Mouse (Mus musculus): ENCODE results near the gene Pitpnm2. TPM values are rescaled to one million over a fixed set of nuclear protein-coding genes. Genes with fewer than 3 reads are reported as not detected.
"Not testable (repeated sequence)": the region's sequence is repeated elsewhere in the genome, so short reads cannot be mapped to it uniquely, and the experiment has no call there.

The Pitpnm2 gene
- 54.9 and 61.9 TPM in 2 replicates for polyA plus RNA-seq (2012; rRNA removed)

DNA sequence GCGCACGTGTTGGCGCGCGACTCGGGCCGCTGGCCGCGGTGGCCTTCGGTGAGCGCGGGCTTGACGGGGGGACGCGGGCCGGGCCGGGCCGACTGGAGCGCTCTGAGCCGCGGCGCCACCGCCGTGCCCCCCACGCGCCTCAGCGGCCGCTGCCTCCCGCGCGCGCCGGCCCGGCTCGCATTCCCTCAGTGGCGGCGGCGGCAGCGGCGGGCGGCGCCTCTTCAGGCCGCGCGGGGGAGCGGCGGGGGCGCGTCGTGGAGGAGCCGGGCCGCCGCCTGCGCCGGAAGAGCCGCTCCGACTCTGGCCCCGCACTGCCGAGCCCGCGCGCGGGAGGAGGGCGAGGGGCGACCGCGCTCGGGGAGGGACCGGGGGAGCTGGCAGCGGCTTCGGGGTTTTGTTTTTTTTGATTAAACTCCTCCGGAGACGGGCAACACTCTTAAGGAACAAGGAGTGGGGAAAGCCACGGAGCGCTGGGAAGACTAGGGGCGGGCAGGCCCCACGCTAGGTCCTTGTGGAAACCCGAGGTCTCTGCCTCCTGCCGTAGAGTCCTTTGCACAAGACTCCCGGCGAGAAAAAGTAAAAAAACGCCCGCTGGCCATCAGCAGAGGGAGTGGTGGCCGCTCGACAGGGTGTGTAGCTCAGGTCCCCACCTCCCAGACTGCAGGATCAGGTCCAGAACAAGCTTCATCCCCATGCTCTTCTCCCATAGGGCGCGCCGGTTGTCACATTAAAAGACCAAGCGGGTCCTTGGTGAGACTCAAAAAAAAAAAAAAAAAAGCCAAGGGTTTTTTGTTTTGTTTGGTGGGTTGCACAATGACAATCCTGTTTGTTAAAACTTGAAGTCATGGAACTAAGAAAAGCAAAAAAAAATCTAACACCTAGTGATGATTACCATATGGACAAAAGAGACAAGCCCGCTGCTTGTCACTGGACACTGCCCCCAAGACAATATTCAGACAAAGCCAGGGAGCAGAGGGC is at the start of gene Pitpnm2:
Pitpnm2 (minus strand) TSS at position 147 of the 978 bp plus-strand sequence.
- TF ChIP-seq CTCF (IDR thresholded peaks at IDR 0.05; ENCODE audit: control insufficient read depth, insufficient read depth, insufficient replicate concordance, low read depth, low read length): no peak
- TF ChIP-seq POLR2A (IDR thresholded peaks at IDR 0.05; ENCODE audit: control insufficient read depth, low read depth, low read length): no peak; the same call in 1 of the 2 replicates
- Histone ChIP-seq H3K27ac (ENCODE audit: control insufficient read depth, insufficient read depth, low read depth, low read length) (peak within 1 kb of the TSS; percentile 86), H3K36me3 (ENCODE audit: control insufficient read depth, insufficient read depth, low read length) (no peaks in the 10 kb centered on the region), H3K4me3 (ENCODE audit: control insufficient read depth, low read depth, low read length) (peak within 1 kb of the TSS; percentile 83), H3K27me3 (ENCODE audit: control insufficient read depth, insufficient read depth, low read length) (no peaks in the 10 kb centered on the region), H3K4me1 (ENCODE audit: control insufficient read depth, insufficient read depth, low read length) (peaks cover 11% of the 10 kb centered on the region)

GRCm38 (mm10) chr5:124299307-124299706 is 49.7 kb upstream of the Pitpnm2 start:
- H3K4me1 ChIP-seq (ENCODE audit: control insufficient read depth, insufficient read depth, low read length); H3K27me3 ChIP-seq (ENCODE audit: control insufficient read depth, insufficient read depth, low read length); H3K27ac ChIP-seq (ENCODE audit: control insufficient read depth, insufficient read depth, low read depth, low read length); H3K4me3 ChIP-seq (ENCODE audit: control insufficient read depth, low read depth, low read length); H3K36me3 ChIP-seq (ENCODE audit: control insufficient read depth, insufficient read depth, low read length): not testable (repeated sequence)

GRCm38 (mm10) chr5:124296475-124296874 is 46.9 kb upstream of the Pitpnm2 start:
- TF ChIP-seq POLR2A (IDR thresholded peaks at IDR 0.05; ENCODE audit: control insufficient read depth, low read depth, low read length) (no peak), CTCF (IDR thresholded peaks at IDR 0.05; ENCODE audit: control insufficient read depth, insufficient read depth, insufficient replicate concordance, low read depth, low read length) (no peak)
- Histone ChIP-seq H3K4me3 (ENCODE audit: control insufficient read depth, low read depth, low read length) (no peak overlapping the region), H3K27me3 (ENCODE audit: control insufficient read depth, insufficient read depth, low read length) (no peaks in the 10 kb centered on the region), H3K4me1 (ENCODE audit: control insufficient read depth, insufficient read depth, low read length) (no peaks in the 10 kb centered on the region), H3K36me3 (ENCODE audit: control insufficient read depth, insufficient read depth, low read length) (peaks cover 6% of the 10 kb centered on the region), H3K27ac (ENCODE audit: control insufficient read depth, insufficient read depth, low read depth, low read length) (peak overlapping the region; percentile 70; the same call in 1 of the 2 replicates)

GRCm38 (mm10) chr5:124293967-124294366 is 44.4 kb upstream of the Pitpnm2 start:
- peaks cover 6% of the 10 kb centered on the region; the same call in 1 of the 2 replicates for H3K36me3 ChIP-seq (ENCODE audit: control insufficient read depth, insufficient read depth, low read length)
- TF ChIP-seq POLR2A (IDR thresholded peaks at IDR 0.05; ENCODE audit: control insufficient read depth, low read depth, low read length) (no peak), CTCF (IDR thresholded peaks at IDR 0.05; ENCODE audit: control insufficient read depth, insufficient read depth, insufficient replicate concordance, low read depth, low read length) (no peak)

GRCm38 (mm10) chr5:124290216-124290615 is 40.7 kb upstream of the Pitpnm2 start:
- Histone ChIP-seq H3K27me3 (ENCODE audit: control insufficient read depth, insufficient read depth, low read length) (no peaks in the 10 kb centered on the region), H3K36me3 (ENCODE audit: control insufficient read depth, insufficient read depth, low read length) (peaks cover 4% of the 10 kb centered on the region; the same call in 1 of the 2 replicates)

More at GRCm38 (mm10) chr5:124293967-124294366, 44.4 kb upstream of the Pitpnm2 start:
- Histone ChIP-seq H3K27me3 (ENCODE audit: control insufficient read depth, insufficient read depth, low read length) (no peaks in the 10 kb centered on the region), H3K27ac (ENCODE audit: control insufficient read depth, insufficient read depth, low read depth, low read length) (no peak overlapping the region), H3K4me1 (ENCODE audit: control insufficient read depth, insufficient read depth, low read length) (no peaks in the 10 kb centered on the region), H3K4me3 (ENCODE audit: control insufficient read depth, low read depth, low read length) (no peak overlapping the region)

GRCm38 (mm10) chr5:124287616-124288247 is 38.2 kb upstream of the Pitpnm2 start:
- no peak for TF ChIP-seq POLR2A (IDR thresholded peaks at IDR 0.05; ENCODE audit: control insufficient read depth, low read depth, low read length)
- TF ChIP-seq CTCF (IDR thresholded peaks at IDR 0.05; ENCODE audit: control insufficient read depth, insufficient read depth, insufficient replicate concordance, low read depth, low read length): no peak
- no peaks in the 10 kb centered on the region for H3K27me3 ChIP-seq (ENCODE audit: control insufficient read depth, insufficient read depth, low read length)
- no peak overlapping the region for H3K27ac ChIP-seq (ENCODE audit: control insufficient read depth, insufficient read depth, low read depth, low read length)
- no peaks in the 10 kb centered on the region for H3K4me1 ChIP-seq (ENCODE audit: control insufficient read depth, insufficient read depth, low read length)
- H3K36me3 ChIP-seq (ENCODE audit: control insufficient read depth, insufficient read depth, low read length): peaks cover 3% of the 10 kb centered on the region
- no peak overlapping the region for H3K4me3 ChIP-seq (ENCODE audit: control insufficient read depth, low read depth, low read length)

More at GRCm38 (mm10) chr5:124290216-124290615, 40.7 kb upstream of the Pitpnm2 start:
- no peak for TF ChIP-seq POLR2A (IDR thresholded peaks at IDR 0.05; ENCODE audit: control insufficient read depth, low read depth, low read length)
- no peak for TF ChIP-seq CTCF (IDR thresholded peaks at IDR 0.05; ENCODE audit: control insufficient read depth, insufficient read depth, insufficient replicate concordance, low read depth, low read length)
- Histone ChIP-seq H3K4me3 (ENCODE audit: control insufficient read depth, low read depth, low read length) (no peak overlapping the region), H3K27ac (ENCODE audit: control insufficient read depth, insufficient read depth, low read depth, low read length) (no peak overlapping the region), H3K4me1 (ENCODE audit: control insufficient read depth, insufficient read depth, low read length) (no peaks in the 10 kb centered on the region)

DNA sequence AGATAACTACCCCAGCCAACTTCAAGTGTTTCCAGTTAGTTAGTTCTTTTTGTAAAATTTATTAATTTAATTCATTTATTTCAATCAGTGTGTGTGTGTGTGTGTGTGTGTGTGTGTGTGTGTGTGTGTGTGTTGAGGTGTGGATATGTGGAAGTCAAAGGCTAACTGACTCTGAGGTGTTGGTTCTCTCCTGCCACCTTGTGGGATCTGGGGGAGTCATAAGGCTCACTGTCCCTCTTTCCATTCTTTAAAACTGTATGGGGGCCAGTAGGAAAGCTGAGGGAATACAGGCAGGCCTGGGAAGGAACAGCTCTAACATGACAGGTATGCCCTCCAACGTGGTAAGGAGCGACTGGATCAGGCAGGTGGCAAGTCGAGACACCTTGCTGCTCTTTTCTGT is 34.8 kb upstream of the Pitpnm2 start:
- TF ChIP-seq POLR2A (IDR thresholded peaks at IDR 0.05; ENCODE audit: control insufficient read depth, low read depth, low read length) (no peak), CTCF (IDR thresholded peaks at IDR 0.05; ENCODE audit: control insufficient read depth, insufficient read depth, insufficient replicate concordance, low read depth, low read length) (no peak)
- Histone ChIP-seq H3K4me1 (ENCODE audit: control insufficient read depth, insufficient read depth, low read length) (no peaks in the 10 kb centered on the region), H3K36me3 (ENCODE audit: control insufficient read depth, insufficient read depth, low read length) (peaks cover 1% of the 10 kb centered on the region)

More for the DNA sequence above, 34.8 kb upstream of the Pitpnm2 start:
- H3K27ac ChIP-seq (ENCODE audit: control insufficient read depth, insufficient read depth, low read depth, low read length): no peak overlapping the region
- H3K27me3 ChIP-seq (ENCODE audit: control insufficient read depth, insufficient read depth, low read length): no peaks in the 10 kb centered on the region
- no peak overlapping the region for H3K4me3 ChIP-seq (ENCODE audit: control insufficient read depth, low read depth, low read length)
